Mouse (Mus musculus): Measurements from ENCODE around the gene Pik3cb.

DNA sequence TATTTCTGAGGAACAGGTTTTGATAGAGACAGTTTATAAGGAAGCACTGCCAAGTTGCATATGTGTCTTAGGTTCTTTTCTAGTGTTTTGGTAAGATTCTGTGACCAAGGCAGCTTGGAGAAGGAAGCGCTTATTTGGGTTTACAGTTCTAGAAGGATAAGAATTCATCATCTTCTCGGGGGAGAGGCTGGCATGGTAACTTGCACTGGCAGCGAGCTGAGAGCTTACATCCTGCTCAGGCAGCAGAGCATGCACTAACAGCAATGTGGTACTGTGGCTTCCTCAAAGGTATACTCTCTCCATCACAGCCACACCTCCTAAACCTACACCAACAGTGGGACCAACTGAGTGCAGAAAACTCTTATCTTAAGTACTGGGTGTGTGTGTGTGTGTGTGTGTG is 123.7 kb downstream of the Pik3cb start:
- no peak for TF ChIP-seq CTCF (IDR thresholded peaks at IDR 0.05; ENCODE audit: insufficient read depth, low read length)
- no peak for TF ChIP-seq POLR2A (IDR thresholded peaks at IDR 0.05; ENCODE audit: borderline replicate concordance, extremely low read depth, low read depth, low read length)
